Mouse (Mus musculus) C2C12 (cell line): ENCODE data around the gene Treh.

Experiments
- CTCF ChIP-seq: IDR thresholded peaks from one replicate; pipeline ENCODE4 v1.5.1; 2011; ENCODE audit not compliant: control insufficient read depth, insufficient read depth, insufficient read length
- MAX ChIP-seq: IDR thresholded peaks from one replicate; pipeline ENCODE4 v1.6.1; 2011; ENCODE audit warnings: mild to moderate bottlenecking, control low read depth
- MYOD1 ChIP-seq: IDR thresholded peaks from one replicate; pipeline ENCODE4 v1.6.1; 2011; ENCODE audit warnings: low read depth; ENCODE audit not compliant: control insufficient read depth, insufficient read length
- MYOG ChIP-seq: IDR thresholded peaks from one replicate; pipeline ENCODE4 v1.6.1; 2011; ENCODE audit not compliant: control insufficient read depth, insufficient read length; ENCODE audit errors: extremely low read depth
- USF1 ChIP-seq: IDR thresholded peaks from one replicate; pipeline ENCODE4 v1.6.1; 2011; ENCODE audit warnings: low read depth, mild to moderate bottlenecking, control low read depth, moderate library complexity

DNA sequence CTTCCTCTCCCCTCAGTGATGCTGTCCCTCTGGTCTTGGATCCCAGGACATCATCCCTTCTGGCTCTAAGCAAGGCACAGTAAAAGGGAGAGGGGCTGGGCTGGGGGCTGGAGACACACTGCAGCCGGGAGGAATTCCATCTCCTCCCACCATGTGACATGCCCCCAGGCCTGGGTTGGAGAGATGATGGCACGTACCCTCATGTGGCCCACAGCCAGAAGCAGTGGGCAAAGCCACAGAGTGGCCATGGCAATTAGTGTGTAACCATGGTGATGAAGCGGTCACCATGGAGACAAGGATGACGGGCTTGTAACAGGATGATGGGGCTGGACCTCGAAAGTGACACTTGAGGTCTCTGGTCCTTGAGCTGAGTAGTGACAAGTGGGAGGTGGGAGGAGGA lies 13.6 kb downstream of the Treh start:
- TF ChIP-seq CTCF (no peak), USF1 (no peak), MYOG (no peak), MYOD1 (no peak), MAX (no peak)
